Mouse (Mus musculus) olfactory bulb, adult 2 months (tissue): ENCODE measurements around the gene Mrgprb3. TPM values are rescaled to one million over a fixed set of nuclear protein-coding genes. Genes with fewer than 3 reads are reported as not detected.

Source experiments
- H3K27ac ChIP-seq: fragments of 200-500 bp; 2 replicates; pipeline ENCODE4 v1.5.1; 2012; ENCODE audit warnings: low read depth, low read length; ENCODE audit not compliant: insufficient read depth
- H3K4me1 ChIP-seq: fragments of 200-500 bp; 2 replicates; pipeline ENCODE4 v1.6.1; 2012; ENCODE audit warnings: low read length; ENCODE audit not compliant: control insufficient read depth, insufficient read depth
- H3K4me3 ChIP-seq: fragments of 200-500 bp; 2 replicates; pipeline ENCODE4 v1.5.1; 2012; ENCODE audit warnings: mild to moderate bottlenecking, low read depth, low read length, moderate library complexity; ENCODE audit not compliant: insufficient read depth
- CTCF ChIP-seq: fragments of 200-500 bp; IDR thresholded peaks from 2 replicates; pipeline ENCODE4 v1.5.1; 2012; ENCODE audit warnings: low read depth, mild to moderate bottlenecking, low read length, moderate library complexity; ENCODE audit not compliant: insufficient read depth
- POLR2A ChIP-seq: fragments of 200-500 bp; IDR thresholded peaks from 2 replicates; pipeline ENCODE4 v1.6.1; 2012; ENCODE audit warnings: mild to moderate bottlenecking, low read depth, low read length, moderate library complexity; ENCODE audit not compliant: insufficient read depth
- WGBS: fragments of 180-500 bp; shearing (Covaris S2); methylation state at CpG from one replicate; pipeline ENCODE4 v1.1.7; 2018; 5-methylcytosine and 5-hydroxymethylcytosine counted together
- polyA plus RNA-seq: library from polyadenylated mRNA; stranded (reverse); fragments of >200 nt; gene quantifications from 2 replicates; pipeline ENCODE4 v1.2.4, GENCODE M21; 2012; ENCODE audit warnings: low replicate concordance; ENCODE audit not compliant: missing spikeins, insufficient read depth, insufficient read length

Mrgprb3 gene
- polyA plus RNA-seq: not detected in 2 replicates

DNA sequence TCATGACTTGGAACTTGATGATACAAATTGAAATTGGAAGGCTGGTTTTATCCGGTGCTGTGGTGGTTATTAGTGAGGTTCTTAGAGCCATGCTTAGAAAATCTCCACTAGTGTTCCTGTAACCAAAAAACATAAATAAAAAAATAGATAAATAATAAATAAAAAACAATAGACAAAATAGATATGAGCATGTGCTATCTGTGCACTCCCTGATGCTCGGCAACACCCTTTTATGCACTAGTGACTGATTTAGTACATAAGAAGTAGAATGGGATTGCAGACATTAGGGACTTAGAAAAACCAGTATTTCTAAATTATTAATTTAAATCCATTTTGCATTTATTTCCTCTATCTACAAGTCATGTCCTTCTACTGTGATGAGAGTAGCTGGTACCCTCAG lies at the start of gene Mrgprb3:
TSS of gene Mrgprb3 (minus strand) at position 101 of the 400 bp plus-strand sequence.
- Histone ChIP-seq H3K4me3 (no peak within 1 kb of the TSS), H3K27ac (no peak within 1 kb of the TSS), H3K4me1 (no peaks in the 10 kb centered on the region)
- 89% methylated on average over 2 of the region's 2 CpGs for WGBS
- TF ChIP-seq POLR2A: no peak
- TF ChIP-seq CTCF: no peak

Other genes with a start within 250 kb of the Mrgprb3 start
- not detected in 2 replicates for gene Mrgprb1, start 187.5 kb downstream of the Mrgprb3 start, polyA plus RNA-seq
- gene Mrgprx2, start 144.5 kb downstream of the Mrgprb3 start, polyA plus RNA-seq: not detected in 2 replicates
- gene Mrgprb2, start 85.7 kb downstream of the Mrgprb3 start, polyA plus RNA-seq: not detected in 2 replicates
- gene Zdhhc13, start 145.2 kb upstream of the Mrgprb3 start, polyA plus RNA-seq: not detected in 2 replicates
- gene Csrp3, start 204.2 kb upstream of the Mrgprb3 start, polyA plus RNA-seq: not detected in 2 replicates
- gene E2f8, start 237.8 kb upstream of the Mrgprb3 start, polyA plus RNA-seq: not detected in 2 replicates